Mouse (Mus musculus): Measurements from ENCODE around the gene Olfr633. TPM values are rescaled to one million over a fixed set of nuclear protein-coding genes. Genes with fewer than 3 reads are reported as not detected.

Olfr633 gene
- polyA plus RNA-seq (2015; fragmentation: Nextera tagmentation; extraction: Ambion mirVana), result not detected in 2 replicates

DNA sequence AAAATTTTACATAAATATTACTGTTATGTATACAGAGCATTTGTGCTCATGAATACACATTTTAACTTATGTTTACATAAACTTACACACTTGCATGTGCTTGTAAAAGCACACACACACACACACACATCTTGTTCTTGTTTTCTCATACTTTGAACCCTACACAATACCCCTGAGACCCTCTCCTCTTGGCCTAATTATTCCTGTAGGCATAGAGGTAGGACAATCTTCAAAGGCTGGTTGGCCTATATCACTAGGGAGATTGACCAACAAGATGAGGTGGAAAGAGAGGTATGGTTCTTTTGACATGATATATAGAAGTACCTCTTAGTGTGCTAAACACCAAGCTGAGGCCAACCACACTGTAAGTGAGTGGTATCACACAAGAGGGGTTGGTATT is at the start of gene Olfr633:
Gene Olfr633 (plus strand): TSS at position 301 of the 400 bp plus-strand sequence.
- Histone ChIP-seq H3K27ac (ENCODE audit: low read depth, low read length) (no peak within 1 kb of the TSS), H3K4me2 (replicated peaks; ENCODE audit: low read depth) (no peak within 1 kb of the TSS), H3K9me3 (ENCODE audit: control insufficient read depth) (no peaks in the 10 kb centered on the region), H3K4me1 (replicated peaks; ENCODE audit: control insufficient read depth, insufficient read depth, low read length) (no peaks in the 10 kb centered on the region), H3K36me3 (ENCODE audit: control insufficient read depth, insufficient read depth) (no peaks in the 10 kb centered on the region), H3K4me3 (ENCODE audit: low read depth, low read length) (no peak within 1 kb of the TSS), H3K27me3 (replicated peaks; ENCODE audit: control insufficient read depth, insufficient read depth, low read length) (no peaks in the 10 kb centered on the region), H3K9ac (ENCODE audit: low read depth, low read length) (no peak within 1 kb of the TSS)
- TF ChIP-seq CTCF (IDR thresholded peaks at IDR 0.05; ENCODE audit: low read depth), result no peak
- no peak for ATAC-seq

DNA sequence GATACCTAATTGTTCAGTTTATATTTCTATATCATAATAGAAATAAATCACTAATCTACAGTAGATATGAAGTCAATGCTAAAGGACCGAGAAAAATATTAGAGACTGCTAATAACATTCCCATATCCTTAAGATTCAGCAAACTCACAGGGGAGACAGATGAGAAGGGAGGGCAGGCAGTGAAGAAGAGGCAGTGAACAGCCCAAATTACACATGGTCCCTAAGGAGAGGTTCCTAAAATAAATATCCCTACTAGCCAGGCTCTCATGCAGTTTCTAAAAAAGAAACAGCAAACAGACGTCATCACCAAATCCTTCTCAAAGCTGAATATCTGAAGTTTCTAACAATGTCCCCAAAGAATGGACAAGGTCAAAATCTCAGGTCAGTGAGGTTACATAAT is 41.0 kb upstream of the Olfr633 start, which contains the start of gene Olfr65:
Gene Olfr65 (plus strand): TSS at position 301 of the 400 bp plus-strand sequence.
- WGBS, result 73% methylated on average over 2 of the region's 2 CpGs
- Histone ChIP-seq H3K27ac (ENCODE audit: low read depth, low read length) (no peak within 1 kb of the TSS), H3K4me1 (replicated peaks; ENCODE audit: control insufficient read depth, insufficient read depth, low read length) (no peaks in the 10 kb centered on the region), H3K4me2 (replicated peaks; ENCODE audit: low read depth) (no peak within 1 kb of the TSS), H3K36me3 (ENCODE audit: control insufficient read depth, insufficient read depth) (no peaks in the 10 kb centered on the region), H3K9ac (ENCODE audit: low read depth, low read length) (no peak within 1 kb of the TSS), H3K4me3 (ENCODE audit: low read depth, low read length) (no peak within 1 kb of the TSS), H3K9me3 (ENCODE audit: control insufficient read depth) (no peaks in the 10 kb centered on the region), H3K27me3 (replicated peaks; ENCODE audit: control insufficient read depth, insufficient read depth, low read length) (no peaks in the 10 kb centered on the region)
- TF ChIP-seq CTCF (IDR thresholded peaks at IDR 0.05; ENCODE audit: low read depth), result no peak
- no peak for ATAC-seq

DNA sequence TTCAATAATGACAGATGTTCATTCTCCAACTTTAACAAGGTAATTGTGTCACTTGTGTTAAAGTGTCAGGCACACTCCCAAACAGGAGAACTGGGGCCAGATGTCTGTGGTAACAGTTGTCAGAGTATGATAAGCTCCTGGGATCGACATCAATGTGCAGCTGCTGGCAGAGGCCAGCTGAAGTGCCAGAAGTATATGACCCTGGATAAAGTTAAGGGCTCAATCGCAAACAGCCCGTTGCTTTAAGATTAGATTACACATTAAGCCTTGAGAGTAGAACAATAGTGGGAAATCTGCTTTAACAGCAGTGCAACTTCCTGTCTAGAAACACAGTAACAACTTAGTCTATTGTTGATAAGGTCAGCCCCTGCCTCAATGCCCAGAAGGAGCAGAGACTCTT is 34.2 kb upstream of the Olfr633 start:
- H3K9ac ChIP-seq (ENCODE audit: low read depth, low read length), result no peak overlapping the region
- H3K27me3 ChIP-seq (replicated peaks; ENCODE audit: control insufficient read depth, insufficient read depth, low read length), result no peaks in the 10 kb centered on the region
- H3K4me1 ChIP-seq (replicated peaks; ENCODE audit: control insufficient read depth, insufficient read depth, low read length), result no peaks in the 10 kb centered on the region
- H3K4me2 ChIP-seq (replicated peaks; ENCODE audit: low read depth), result no peak overlapping the region
- 16% methylated on average over 3 of the region's 3 CpGs for WGBS
- no peaks in the 10 kb centered on the region for H3K9me3 ChIP-seq (ENCODE audit: control insufficient read depth)
- H3K36me3 ChIP-seq (ENCODE audit: control insufficient read depth, insufficient read depth), result no peaks in the 10 kb centered on the region
- no peak overlapping the region for H3K27ac ChIP-seq (ENCODE audit: low read depth, low read length)
- H3K4me3 ChIP-seq (ENCODE audit: low read depth, low read length), result no peak overlapping the region
- peak; percentile 64 for ATAC-seq
- no peak for TF ChIP-seq CTCF (IDR thresholded peaks at IDR 0.05; ENCODE audit: low read depth)

DNA sequence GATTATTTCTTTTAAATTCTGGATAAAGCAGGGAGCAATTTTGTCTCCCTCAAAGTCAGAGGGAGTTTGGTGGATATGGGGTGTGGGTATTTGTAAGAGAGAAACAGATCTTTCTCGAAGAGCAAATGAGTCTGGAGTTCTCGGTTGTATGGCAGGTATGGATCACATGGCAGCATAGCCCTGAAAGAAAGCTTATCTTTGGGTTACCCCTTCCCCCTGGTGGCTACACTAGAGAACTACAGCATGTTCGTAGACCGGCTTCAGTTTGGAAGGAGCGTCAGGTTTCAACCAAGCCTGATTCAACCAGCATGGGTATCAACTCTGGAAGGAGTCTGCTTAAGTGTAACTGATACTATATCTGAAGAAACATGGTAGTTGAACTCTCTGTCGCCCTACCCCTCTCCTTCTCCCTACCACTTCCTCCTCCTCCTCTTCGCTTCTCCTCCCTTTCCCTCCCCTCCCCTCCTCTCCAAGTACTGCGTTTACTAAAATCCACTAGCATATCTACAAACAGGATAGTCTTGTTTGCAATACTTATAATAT is 31.2 kb upstream of the Olfr633 start:
- no peaks in the 10 kb centered on the region for H3K27me3 ChIP-seq (replicated peaks; ENCODE audit: control insufficient read depth, insufficient read depth, low read length)
- WGBS, result 56% methylated on average over 8 of the region's 8 CpGs

DNA sequence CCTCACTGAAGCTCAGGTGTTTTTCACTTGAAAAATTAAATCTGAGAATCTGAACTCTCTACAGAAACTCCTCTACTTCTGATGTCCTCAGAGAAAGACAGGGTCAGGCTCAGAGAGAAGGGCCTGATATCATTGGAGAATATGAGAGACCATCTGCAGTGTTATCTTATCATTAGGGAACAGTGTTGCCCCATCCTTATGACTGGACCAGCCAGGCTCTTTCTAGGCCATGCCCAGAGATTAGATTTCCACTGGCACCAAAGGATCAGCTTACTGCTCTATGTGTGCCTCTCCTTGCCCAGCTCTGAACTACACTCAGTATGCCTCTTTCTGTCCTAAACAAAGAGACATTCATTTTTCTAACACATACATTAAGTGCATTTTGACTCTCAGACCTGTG is 28.9 kb upstream of the Olfr633 start:
- no peak for TF ChIP-seq CTCF (IDR thresholded peaks at IDR 0.05; ENCODE audit: low read depth)
- no peaks in the 10 kb centered on the region for H3K36me3 ChIP-seq (ENCODE audit: control insufficient read depth, insufficient read depth)
- H3K4me2 ChIP-seq (replicated peaks; ENCODE audit: low read depth), result no peak overlapping the region
- H3K4me1 ChIP-seq (replicated peaks; ENCODE audit: control insufficient read depth, insufficient read depth, low read length), result no peaks in the 10 kb centered on the region
- H3K27ac ChIP-seq (ENCODE audit: low read depth, low read length), result no peak overlapping the region
- H3K4me3 ChIP-seq (ENCODE audit: low read depth, low read length), result no peak overlapping the region
- no peaks in the 10 kb centered on the region for H3K27me3 ChIP-seq (replicated peaks; ENCODE audit: control insufficient read depth, insufficient read depth, low read length)
- H3K9ac ChIP-seq (ENCODE audit: low read depth, low read length), result no peak overlapping the region
- no peaks in the 10 kb centered on the region for H3K9me3 ChIP-seq (ENCODE audit: control insufficient read depth)
- no peak for ATAC-seq

More for the DNA sequence above, 31.2 kb upstream of the Olfr633 start:
- Histone ChIP-seq H3K4me2 (replicated peaks; ENCODE audit: low read depth) (no peak overlapping the region), H3K9me3 (ENCODE audit: control insufficient read depth) (no peaks in the 10 kb centered on the region), H3K9ac (ENCODE audit: low read depth, low read length) (no peak overlapping the region), H3K4me1 (replicated peaks; ENCODE audit: control insufficient read depth, insufficient read depth, low read length) (no peaks in the 10 kb centered on the region), H3K27ac (ENCODE audit: low read depth, low read length) (no peak overlapping the region), H3K36me3 (ENCODE audit: control insufficient read depth, insufficient read depth) (no peaks in the 10 kb centered on the region), H3K4me3 (ENCODE audit: low read depth, low read length) (no peak overlapping the region)
- peak; percentile 57 for TF ChIP-seq CTCF (IDR thresholded peaks at IDR 0.05; ENCODE audit: low read depth)
- ATAC-seq, result no peak

DNA sequence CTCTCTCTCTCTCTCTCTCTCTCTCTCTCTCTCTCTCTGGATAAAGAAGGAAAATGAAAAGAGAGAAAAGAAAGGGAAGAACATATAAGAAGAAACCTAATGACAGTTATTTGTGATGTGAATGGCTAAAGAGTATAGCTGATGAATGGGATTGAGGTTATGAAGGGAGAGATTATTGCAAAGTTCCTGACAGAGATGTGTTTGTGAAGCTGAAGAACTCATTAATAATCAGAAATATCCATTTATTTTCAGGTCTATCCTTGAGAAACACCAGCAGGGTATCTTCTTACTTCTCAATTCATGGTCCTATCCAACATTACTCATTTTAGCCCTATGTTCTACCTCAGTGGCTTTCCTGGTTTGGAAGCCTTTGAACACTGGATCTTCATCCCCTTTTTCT is 15.7 kb upstream of the Olfr633 start, which contains the start of gene Olfr631:
Gene Olfr631 (plus strand): TSS at position 301 of the 400 bp plus-strand sequence.
- Histone ChIP-seq H3K9ac (ENCODE audit: low read depth, low read length) (no peak within 1 kb of the TSS), H3K4me2 (replicated peaks; ENCODE audit: low read depth) (no peak within 1 kb of the TSS), H3K4me1 (replicated peaks; ENCODE audit: control insufficient read depth, insufficient read depth, low read length) (no peaks in the 10 kb centered on the region), H3K4me3 (ENCODE audit: low read depth, low read length) (no peak within 1 kb of the TSS), H3K27me3 (replicated peaks; ENCODE audit: control insufficient read depth, insufficient read depth, low read length) (no peaks in the 10 kb centered on the region), H3K27ac (ENCODE audit: low read depth, low read length) (no peak within 1 kb of the TSS), H3K36me3 (ENCODE audit: control insufficient read depth, insufficient read depth) (no peaks in the 10 kb centered on the region), H3K9me3 (ENCODE audit: control insufficient read depth) (no peaks in the 10 kb centered on the region)
- no peak for TF ChIP-seq CTCF (IDR thresholded peaks at IDR 0.05; ENCODE audit: low read depth)
- ATAC-seq, result no peak

DNA sequence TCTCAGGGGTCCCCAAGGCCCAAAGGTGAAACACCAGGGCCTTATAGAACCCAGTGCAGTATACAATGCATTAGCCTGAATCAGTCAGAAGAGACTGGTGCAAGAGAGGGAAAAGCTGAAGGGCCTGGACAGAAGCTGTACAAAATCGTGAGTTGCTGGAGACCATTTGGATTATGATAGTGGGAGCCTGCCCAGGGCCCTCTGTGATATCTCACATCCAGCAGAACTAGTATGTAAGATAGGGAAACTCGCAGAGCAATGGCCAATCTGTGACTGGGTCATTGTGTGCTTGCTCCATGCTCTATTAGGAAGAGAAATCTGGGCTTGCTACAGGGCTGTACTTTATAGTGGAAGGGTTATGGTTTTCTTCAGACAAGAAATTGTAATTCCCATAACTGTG is 10.0 kb upstream of the Olfr633 start, which contains the start of gene Olfr632:
Gene Olfr632 (plus strand): TSS at position 84 of the 400 bp plus-strand sequence.
- Histone ChIP-seq H3K36me3 (ENCODE audit: control insufficient read depth, insufficient read depth) (no peaks in the 10 kb centered on the region), H3K4me3 (ENCODE audit: low read depth, low read length) (no peak within 1 kb of the TSS), H3K27me3 (replicated peaks; ENCODE audit: control insufficient read depth, insufficient read depth, low read length) (no peaks in the 10 kb centered on the region), H3K9ac (ENCODE audit: low read depth, low read length) (no peak within 1 kb of the TSS), H3K9me3 (ENCODE audit: control insufficient read depth) (no peaks in the 10 kb centered on the region), H3K4me2 (replicated peaks; ENCODE audit: low read depth) (no peak within 1 kb of the TSS), H3K27ac (ENCODE audit: low read depth, low read length) (no peak within 1 kb of the TSS), H3K4me1 (replicated peaks; ENCODE audit: control insufficient read depth, insufficient read depth, low read length) (no peaks in the 10 kb centered on the region)
- WGBS, result 69% methylated on average over 2 of the region's 2 CpGs
- TF ChIP-seq CTCF (IDR thresholded peaks at IDR 0.05; ENCODE audit: low read depth), result no peak
- no peak for ATAC-seq
